Mouse (Mus musculus): ENCODE measurements around the gene Necap1. TPM values are rescaled to one million over a fixed set of nuclear protein-coding genes. Genes with fewer than 3 reads are reported as not detected.

Gene Necap1
- total RNA-seq, 2 experiments from 2014 or later: 170 to 184 TPM

- no peak for DNase-seq (ENCODE audit: low spot score in 2 of 2)
- intact Hi-C loops (cut with DNase I): loop anchor here (10.0 kb wide), 1 partner anchor 1505 kb away; no protein-coding TSS in a partner anchor
These were observed 5.7 kb downstream of the Necap1 start for GRCm38 (mm10) chr6:122879781-122880505.

GRCm38 (mm10) chr6:122881287-122881686 lies 7.0 kb downstream of the Necap1 start:
- intact Hi-C loops (cut with DNase I): loop anchor here (10.0 kb wide), 1 partner anchor 1504 kb away; no protein-coding TSS in a partner anchor
- DNase-seq (ENCODE audit: low spot score in 2 of 2): no peak

GRCm38 (mm10) chr6:122883603-122884002 lies 9.3 kb downstream of the Necap1 start:
- intact Hi-C loops (cut with DNase I): loop anchor here (10.0 kb wide), 1 partner anchor 1501 kb away; no protein-coding TSS in a partner anchor
- DNase-seq (ENCODE audit: low spot score in 2 of 2): no peak

- no peak for DNase-seq (ENCODE audit: low spot score in 2 of 2)
- intact Hi-C loops (cut with DNase I): loop anchor here (10.0 kb wide), 1 partner anchor 1495 kb away; no protein-coding TSS in a partner anchor
These were observed 15.3 kb downstream of the Necap1 start for GRCm38 (mm10) chr6:122889599-122889998.

GRCm38 (mm10) chr6:122892442-122893049 lies 18.3 kb downstream of the Necap1 start:
- intact Hi-C loops (cut with DNase I): loop anchor here (5.0 to 10.0 kb wide), 2 partner anchors 292 to 1370 kb away; no protein-coding TSS in a partner anchor
- peak; percentile 42 to 59 for DNase-seq (ENCODE audit: low spot score in 2 of 2)

GRCm38 (mm10) chr6:122919922-122920321 lies 45.6 kb downstream of the Necap1 start:
- intact Hi-C loops (cut with DNase I): no loop called here
- no peak for DNase-seq (ENCODE audit: low spot score in 2 of 2)

DNA sequence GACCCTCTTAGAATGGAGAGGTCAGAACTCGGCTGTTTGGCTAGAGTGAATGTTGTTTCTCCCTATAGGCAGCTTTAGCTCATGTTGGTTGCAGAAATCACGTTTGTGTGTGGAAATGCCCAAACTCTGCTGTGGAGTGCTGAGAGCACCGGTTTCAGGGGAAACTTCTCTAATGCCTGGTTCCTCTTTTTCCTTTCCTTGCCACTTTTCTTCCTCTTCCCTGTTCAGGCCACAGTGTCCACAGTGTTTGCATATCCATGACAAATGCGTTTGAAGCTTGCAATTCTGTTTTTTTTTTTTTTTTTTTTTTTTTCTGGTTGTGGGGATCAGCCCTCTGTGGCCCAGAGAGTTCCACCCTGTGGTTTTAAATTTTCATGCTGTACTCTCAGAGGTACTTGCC lies 47.2 kb downstream of the Necap1 start, which contains the start of gene Clec4a1:
Clec4a1 (plus strand) TSS at position 398 of the 400 bp plus-strand sequence.
- DNase-seq (ENCODE audit: low spot score in 2 of 2): no peak
- intact Hi-C loops (cut with DNase I): no loop called here

GRCm38 (mm10) chr6:122934845-122935244 lies 60.6 kb downstream of the Necap1 start:
- DNase-seq (ENCODE audit: low spot score in 2 of 2): no peak
- intact Hi-C loops (cut with DNase I): no loop called here

Small RNA genes within 50 kb of the gene (microRNA-seq; reads per million reads assigned to microRNA genes)
- gene Mir7231: not detected

Other genes starting within 250 kb of the Necap1 start
- gene Dppa3, start 248.1 kb upstream of the Necap1 start, total RNA-seq (2021): not detected
- gene Nanog, start 167.0 kb upstream of the Necap1 start, total RNA-seq (2021): not detected
- gene Slc2a3, start 72.8 kb upstream of the Necap1 start, total RNA-seq (2021): 100 to 1,000 TPM; 125 to 138 TPM
- gene Foxj2, start 54.6 kb upstream of the Necap1 start, total RNA-seq (2021): 10 to 100 TPM; 28.8 to 30.3 TPM
- gene C3ar1, start 18.3 kb upstream of the Necap1 start, total RNA-seq (2021): under 1 TPM; 0.64 to 0.88 TPM
- under 1 TPM; 0.54 to 0.59 TPM for gene Clec4a1, start 47.4 kb downstream of the Necap1 start, total RNA-seq (2021)
- 1 to 10 TPM; 1.4 to 2.0 TPM for gene Clec4a3, start 78.0 kb downstream of the Necap1 start, total RNA-seq (2021)
- gene Clec4a4, start 115.9 kb downstream of the Necap1 start, total RNA-seq (2021): not detected
- gene Clec4b1, start 175.5 kb downstream of the Necap1 start, total RNA-seq (2021): not detected
- 1 to 10 TPM; 1.4 to 2.5 TPM for gene Clec4a2, start 232.0 kb downstream of the Necap1 start, total RNA-seq (2021)